Mouse (Mus musculus): ENCODE data around the gene Ntm. TPM values are rescaled to one million over a fixed set of nuclear protein-coding genes. Genes with fewer than 3 reads are reported as not detected.

Gene Ntm
- 20.7 and 37.9 TPM in 2 replicates for polyA plus RNA-seq (2016; fragmentation: Nextera tagmentation; extraction: Ambion mirVana)

DNA sequence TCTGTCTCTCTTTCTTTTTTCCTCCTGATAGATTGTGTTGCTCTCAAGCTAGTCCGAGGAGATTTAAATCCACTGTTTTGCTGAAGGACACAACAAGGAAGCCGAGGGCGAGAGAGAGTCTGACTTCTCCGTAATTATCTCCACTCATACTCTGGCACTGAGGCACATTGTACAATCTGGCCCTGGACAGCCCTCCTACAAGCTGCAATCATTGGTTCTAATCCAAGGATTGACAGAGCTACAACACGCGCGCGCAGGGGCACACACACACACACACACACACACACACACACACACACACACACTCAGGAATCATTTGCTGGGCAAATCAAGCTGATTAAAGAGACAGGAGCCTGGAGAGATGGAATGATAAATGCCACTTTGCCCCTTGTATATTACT lies at the start of gene Ntm:
TSS of gene Ntm (minus strand) at position 164 of the 400 bp plus-strand sequence.
- peak within 1 kb of the TSS; percentile 63 for H3K4me3 ChIP-seq
- peaks cover 46% of the 10 kb centered on the region for H3K27me3 ChIP-seq (ENCODE audit: insufficient read depth, poor library complexity, severe bottlenecking)
- peaks cover 7% of the 10 kb centered on the region; the same call in 1 of the 2 replicates for H3K4me1 ChIP-seq
- H3K27ac ChIP-seq, result no peak within 1 kb of the TSS
- no peak for DNase-seq (ENCODE audit: low spot score)
- H3K36me3 ChIP-seq, result no peaks in the 10 kb centered on the region
- no peaks in the 10 kb centered on the region for H3K9me3 ChIP-seq
- WGBS, result 35% methylated on average over 8 of the region's 8 CpGs

DNA sequence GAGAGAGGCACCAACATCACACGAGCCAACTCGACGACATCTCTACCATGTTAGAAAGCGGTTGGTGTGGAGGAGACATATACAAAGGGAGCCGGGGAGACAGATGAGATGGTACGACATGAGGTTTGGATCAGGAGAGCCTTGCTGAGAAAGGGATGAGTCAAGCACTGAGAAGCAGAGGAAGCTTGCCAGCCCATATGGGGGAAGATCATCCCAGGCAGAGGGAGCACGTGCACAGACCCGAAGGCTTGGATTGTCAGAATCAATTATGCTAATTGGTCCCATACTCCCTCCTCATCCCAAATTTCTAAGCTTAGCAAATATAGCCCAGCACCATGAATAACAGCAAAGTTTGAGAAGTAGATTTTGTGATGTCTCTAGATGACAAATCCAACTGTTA lies 42.8 kb upstream of the Ntm start:
- DNase-seq (ENCODE audit: low spot score), result no peak
- H3K27ac ChIP-seq, result no peak overlapping the region
- no peak overlapping the region for H3K4me3 ChIP-seq
- WGBS, result 81% methylated on average over 8 of the region's 8 CpGs
- no peaks in the 10 kb centered on the region for H3K9me3 ChIP-seq
- no peaks in the 10 kb centered on the region for H3K36me3 ChIP-seq
- H3K4me1 ChIP-seq, result no peaks in the 10 kb centered on the region
- no peaks in the 10 kb centered on the region for H3K27me3 ChIP-seq (ENCODE audit: insufficient read depth, poor library complexity, severe bottlenecking)

DNA sequence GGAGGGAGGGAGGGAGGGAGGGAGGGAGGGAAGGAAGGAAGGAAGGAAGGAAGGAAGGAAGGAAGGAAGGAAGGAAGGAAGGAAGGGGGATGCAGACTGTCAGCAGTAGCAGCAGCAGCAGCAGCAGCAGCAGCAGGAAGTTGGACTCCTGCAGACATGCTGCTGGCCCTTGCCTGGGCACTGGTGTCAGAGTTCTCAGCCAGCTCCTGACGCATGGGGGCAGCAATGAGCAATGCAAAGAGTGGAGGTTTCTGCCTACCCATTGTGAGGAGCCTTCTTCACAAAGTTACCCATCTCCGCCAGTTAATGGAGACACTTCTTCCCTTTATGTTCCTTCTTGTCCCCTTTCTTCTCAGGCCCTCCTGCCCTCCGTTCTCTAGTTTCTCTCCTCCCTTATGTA lies 40.7 kb upstream of the Ntm start:
- Histone ChIP-seq H3K36me3 (no peaks in the 10 kb centered on the region), H3K4me1 (no peaks in the 10 kb centered on the region), H3K9me3 (no peaks in the 10 kb centered on the region), H3K27ac (no peak overlapping the region), H3K4me3 (no peak overlapping the region), H3K27me3 (ENCODE audit: insufficient read depth, poor library complexity, severe bottlenecking) (no peaks in the 10 kb centered on the region)
- 27% methylated on average over 3 of the region's 3 CpGs for WGBS
- peak; percentile 80 for DNase-seq (ENCODE audit: low spot score)

DNA sequence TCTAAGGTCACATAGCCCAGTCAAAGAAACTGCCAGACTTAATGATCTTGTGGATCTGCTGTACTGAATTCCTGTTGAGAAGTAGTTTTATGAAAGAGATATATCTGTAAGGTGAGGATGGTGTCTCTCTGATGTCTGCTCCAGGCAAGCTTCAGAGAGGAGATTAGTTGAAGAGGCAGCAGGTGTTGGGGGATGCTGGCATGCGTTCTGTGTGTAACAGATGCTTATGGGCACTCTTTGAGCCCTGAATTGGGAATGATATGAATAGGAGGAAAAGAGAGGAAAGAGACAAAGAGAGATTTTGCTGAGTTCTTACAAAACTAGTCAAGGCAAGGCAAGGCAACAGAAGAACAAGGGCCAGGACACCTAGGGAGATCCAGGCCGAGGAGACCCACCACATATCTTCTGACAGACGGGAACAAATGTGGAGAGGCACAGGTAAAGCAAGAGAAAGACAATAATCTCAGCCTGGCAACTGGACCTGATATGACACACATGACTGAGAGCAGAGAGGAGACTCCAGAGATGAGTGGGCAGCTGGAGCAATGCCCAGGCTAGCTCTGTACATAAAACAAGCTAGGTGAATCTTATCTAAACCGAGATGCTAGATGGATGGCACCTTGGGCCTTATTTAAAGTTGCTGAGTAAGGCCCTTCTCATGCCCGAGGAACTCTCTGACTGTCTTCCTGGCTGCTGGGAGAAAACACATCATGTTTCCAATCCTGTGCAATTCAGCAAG lies 18.4 kb upstream of the Ntm start:
- DNase-seq (ENCODE audit: low spot score), result no peak
- Histone ChIP-seq H3K4me1 (no peaks in the 10 kb centered on the region), H3K36me3 (no peaks in the 10 kb centered on the region), H3K27ac (no peak overlapping the region), H3K9me3 (no peaks in the 10 kb centered on the region), H3K4me3 (no peak overlapping the region), H3K27me3 (ENCODE audit: insufficient read depth, poor library complexity, severe bottlenecking) (no peaks in the 10 kb centered on the region)
- WGBS, result 77% methylated on average over 5 of the region's 5 CpGs

DNA sequence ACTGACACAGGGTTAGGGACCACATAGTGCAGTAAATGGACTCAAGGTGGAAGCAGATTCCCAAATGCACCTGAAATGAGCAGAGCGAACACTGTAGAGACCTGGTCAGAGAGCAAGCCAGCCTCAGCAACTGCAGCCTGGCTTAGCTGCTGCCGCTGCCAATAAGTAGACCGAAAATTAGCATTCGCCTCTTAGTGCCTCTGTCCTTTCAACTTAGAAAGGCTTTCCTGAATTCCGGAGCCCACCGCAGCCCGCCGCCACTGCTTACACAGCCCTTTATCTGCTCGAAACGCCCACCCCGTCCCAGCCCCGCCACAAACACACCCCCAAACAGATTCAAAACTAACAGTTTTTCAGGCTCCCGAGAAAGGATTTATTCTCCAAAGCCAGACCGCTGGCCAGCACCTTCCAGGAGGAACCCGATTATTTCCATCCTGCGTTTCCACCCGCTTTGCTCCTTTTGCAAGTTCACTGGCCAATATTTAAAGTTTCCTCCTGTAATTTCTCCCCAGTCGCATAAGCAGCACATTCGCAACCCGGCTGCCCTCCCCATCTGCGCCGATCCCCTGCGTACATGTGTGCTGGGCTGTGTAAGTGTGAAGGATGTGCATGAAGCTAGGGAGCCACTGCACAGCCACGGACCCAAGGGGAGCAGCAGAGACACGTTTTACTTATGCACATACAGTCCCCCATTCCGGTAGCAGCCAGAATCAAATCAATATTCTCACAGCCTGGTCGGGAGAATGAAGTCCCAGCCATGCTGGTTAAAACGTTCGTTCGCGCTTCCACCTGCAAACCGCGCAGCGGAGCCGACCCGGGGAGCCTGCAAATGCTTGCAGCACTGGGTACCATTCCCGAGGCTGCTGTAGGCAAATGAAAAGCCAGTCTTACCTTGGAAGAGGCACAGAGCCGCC lies 730 bp downstream of the Ntm start:
- WGBS, result 2% methylated on average over 38 of the region's 38 CpGs
- Histone ChIP-seq H3K27ac (no peak overlapping the region), H3K9me3 (no peaks in the 10 kb centered on the region), H3K4me3 (peak overlapping the region; percentile 63), H3K4me1 (peaks cover 7% of the 10 kb centered on the region; the same call in 1 of the 2 replicates), H3K36me3 (no peaks in the 10 kb centered on the region), H3K27me3 (ENCODE audit: insufficient read depth, poor library complexity, severe bottlenecking) (peaks cover 43% of the 10 kb centered on the region)
- no peak for DNase-seq (ENCODE audit: low spot score)

DNA sequence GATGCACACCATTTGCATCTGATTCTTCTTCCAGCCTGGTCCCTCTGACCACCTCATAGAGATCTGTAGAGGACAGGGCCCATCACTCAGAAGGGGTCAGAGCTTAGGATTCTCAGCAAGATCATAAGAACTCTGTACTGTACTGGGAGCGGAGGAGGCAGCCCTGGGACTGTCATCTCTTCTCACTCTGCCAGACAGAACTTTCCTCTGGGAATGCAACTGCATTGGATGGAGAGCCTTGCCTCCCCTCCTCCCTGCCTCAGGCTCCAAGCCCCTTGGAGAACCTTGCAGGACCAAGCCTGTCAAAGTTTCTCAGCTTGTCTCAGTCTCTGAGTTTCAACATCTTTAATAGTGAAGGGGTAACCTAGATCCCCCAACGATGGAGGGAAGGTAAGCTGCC lies 1.4 kb downstream of the Ntm start:
- Histone ChIP-seq H3K4me1 (peaks cover 7% of the 10 kb centered on the region; the same call in 1 of the 2 replicates), H3K4me3 (peak overlapping the region; percentile 63), H3K27ac (no peak overlapping the region), H3K9me3 (no peaks in the 10 kb centered on the region), H3K36me3 (no peaks in the 10 kb centered on the region), H3K27me3 (ENCODE audit: insufficient read depth, poor library complexity, severe bottlenecking) (peaks cover 49% of the 10 kb centered on the region)
- DNase-seq (ENCODE audit: low spot score), result no peak
- WGBS, result 42% methylated on average over 2 of the region's 2 CpGs

DNA sequence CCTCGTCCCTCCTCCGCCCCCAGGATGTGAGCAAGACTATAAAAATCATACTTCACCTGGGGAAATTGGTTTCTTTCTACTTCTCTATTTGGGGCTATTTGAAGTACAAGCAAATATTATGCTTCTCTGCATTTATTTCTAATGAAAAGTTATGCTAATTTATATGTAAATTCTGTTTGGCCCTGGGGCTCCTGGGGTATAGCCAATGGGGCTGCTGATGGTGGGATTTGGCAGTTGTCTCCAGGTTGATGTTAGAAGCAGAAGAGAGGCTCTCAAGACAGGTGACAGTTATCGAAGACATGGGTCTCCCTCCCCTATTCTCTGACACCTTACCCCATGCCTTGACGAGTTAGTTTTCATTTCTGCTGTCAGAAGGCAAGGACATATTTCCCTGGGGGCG lies 2.2 kb downstream of the Ntm start:
- Histone ChIP-seq H3K27ac (no peak overlapping the region), H3K9me3 (no peaks in the 10 kb centered on the region), H3K4me3 (no peak overlapping the region), H3K4me1 (peaks cover 7% of the 10 kb centered on the region; the same call in 1 of the 2 replicates), H3K27me3 (ENCODE audit: insufficient read depth, poor library complexity, severe bottlenecking) (peaks cover 49% of the 10 kb centered on the region), H3K36me3 (no peaks in the 10 kb centered on the region)
- WGBS, result 75% methylated on average over 5 of the region's 5 CpGs
- no peak for DNase-seq (ENCODE audit: low spot score)

DNA sequence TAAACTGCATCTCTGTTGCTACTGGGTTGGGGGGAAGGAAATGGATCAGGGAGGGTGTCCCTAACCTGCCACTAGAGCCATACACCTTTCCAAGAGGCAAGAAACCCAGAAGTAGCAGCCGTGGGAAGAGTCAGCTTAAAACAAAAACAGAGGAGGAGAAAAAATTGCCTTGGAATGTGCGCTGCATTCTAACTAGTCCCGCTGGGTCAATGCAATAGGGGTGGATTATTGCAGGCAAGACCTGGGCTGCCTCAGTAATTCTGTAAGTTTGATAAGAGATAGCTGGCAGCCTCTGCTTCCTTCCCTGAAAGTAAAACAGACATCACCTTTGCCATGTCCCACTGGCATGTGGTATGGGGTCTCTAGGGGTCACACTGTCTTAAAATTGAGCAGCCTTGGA lies 2.7 kb downstream of the Ntm start:
- Histone ChIP-seq H3K27ac (no peak overlapping the region), H3K36me3 (no peaks in the 10 kb centered on the region), H3K9me3 (no peaks in the 10 kb centered on the region), H3K27me3 (ENCODE audit: insufficient read depth, poor library complexity, severe bottlenecking) (peaks cover 49% of the 10 kb centered on the region), H3K4me1 (peaks cover 7% of the 10 kb centered on the region; the same call in 1 of the 2 replicates), H3K4me3 (no peak overlapping the region)
- no peak for DNase-seq (ENCODE audit: low spot score)
- 50% methylated on average over 3 of the region's 3 CpGs for WGBS

DNA sequence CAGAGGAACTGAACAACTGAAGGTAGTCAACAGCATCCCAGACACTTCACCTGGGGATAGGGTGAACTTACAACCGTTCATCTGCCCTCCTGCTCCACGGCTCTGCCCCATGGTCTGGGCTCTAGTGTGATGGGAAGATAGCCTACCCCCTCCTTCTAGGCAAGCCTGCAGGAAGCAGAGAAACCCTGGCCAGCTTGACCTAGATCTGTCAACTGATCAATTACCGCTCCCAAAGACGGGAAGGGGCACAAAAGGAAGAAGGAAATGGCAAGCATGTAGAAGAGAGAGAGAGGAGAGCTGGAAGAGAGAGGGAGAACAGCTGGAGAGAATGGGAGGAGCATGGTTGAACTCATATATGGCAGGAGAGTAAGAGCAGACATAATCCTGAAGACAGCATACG lies 6.0 kb downstream of the Ntm start:
- Histone ChIP-seq H3K4me3 (no peak overlapping the region), H3K27me3 (ENCODE audit: insufficient read depth, poor library complexity, severe bottlenecking) (peaks cover 34% of the 10 kb centered on the region), H3K27ac (no peak overlapping the region), H3K36me3 (no peaks in the 10 kb centered on the region), H3K9me3 (no peaks in the 10 kb centered on the region), H3K4me1 (peaks cover 5% of the 10 kb centered on the region; the same call in 1 of the 2 replicates)
- no peak for DNase-seq (ENCODE audit: low spot score)
- 58% methylated on average over 5 of the region's 5 CpGs for WGBS

DNA sequence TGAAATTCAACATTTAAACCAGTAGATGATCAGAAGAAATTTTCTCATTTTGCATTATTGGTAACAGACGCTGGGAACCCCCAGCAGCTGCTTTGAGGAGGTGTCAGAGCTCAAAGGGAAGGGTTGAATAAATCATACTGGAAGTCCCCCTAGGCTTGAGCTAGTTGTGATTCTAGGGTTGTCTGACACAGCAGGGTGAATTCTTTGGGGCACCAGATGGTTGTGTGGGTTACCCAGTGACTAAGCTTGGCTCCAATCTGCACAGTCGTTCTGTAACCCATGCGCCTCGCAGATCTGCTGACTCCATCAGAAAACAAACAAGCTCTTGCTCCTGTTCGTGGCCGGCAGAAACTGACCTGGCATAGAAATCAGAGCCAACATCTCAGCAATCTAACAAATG lies 8.9 kb downstream of the Ntm start:
- H3K4me3 ChIP-seq, result no peak overlapping the region
- DNase-seq (ENCODE audit: low spot score), result no peak
- H3K9me3 ChIP-seq, result no peaks in the 10 kb centered on the region
- no peaks in the 10 kb centered on the region for H3K36me3 ChIP-seq
- 74% methylated on average over 6 of the region's 6 CpGs for WGBS
- no peak overlapping the region for H3K27ac ChIP-seq
- no peaks in the 10 kb centered on the region for H3K4me1 ChIP-seq
- 0 out of 2 replicates have a peak, but pooled peaks cover 5% of the 10 kb centered on the region for H3K27me3 ChIP-seq (ENCODE audit: insufficient read depth, poor library complexity, severe bottlenecking)

DNA sequence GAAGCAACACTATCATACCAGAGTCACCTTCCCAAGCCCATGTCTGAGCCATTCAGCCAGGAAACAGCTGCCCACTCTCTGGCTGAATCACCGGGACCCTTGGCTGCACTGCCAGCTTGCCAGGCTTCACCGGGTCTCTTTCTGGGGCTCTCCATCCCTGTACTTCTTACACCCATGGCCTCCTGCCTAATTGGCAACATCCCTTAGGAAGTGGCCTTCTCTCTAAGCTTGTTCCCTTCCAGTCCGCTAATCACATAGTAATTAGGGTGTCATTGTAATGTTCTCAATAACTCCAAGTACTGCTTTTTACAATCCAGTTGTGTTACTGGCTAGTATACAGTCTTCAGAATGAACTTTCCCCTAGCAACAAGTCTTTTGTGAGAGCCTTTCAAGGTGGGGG lies 13.9 kb downstream of the Ntm start:
- no peaks in the 10 kb centered on the region for H3K36me3 ChIP-seq
- H3K4me3 ChIP-seq, result no peak overlapping the region
- no peak overlapping the region for H3K27ac ChIP-seq
- no peaks in the 10 kb centered on the region for H3K4me1 ChIP-seq
- no peaks in the 10 kb centered on the region for H3K27me3 ChIP-seq (ENCODE audit: insufficient read depth, poor library complexity, severe bottlenecking)
- no peaks in the 10 kb centered on the region for H3K9me3 ChIP-seq
- DNase-seq (ENCODE audit: low spot score), result no peak
- WGBS, result 85% methylated on average over 3 of the region's 3 CpGs

DNA sequence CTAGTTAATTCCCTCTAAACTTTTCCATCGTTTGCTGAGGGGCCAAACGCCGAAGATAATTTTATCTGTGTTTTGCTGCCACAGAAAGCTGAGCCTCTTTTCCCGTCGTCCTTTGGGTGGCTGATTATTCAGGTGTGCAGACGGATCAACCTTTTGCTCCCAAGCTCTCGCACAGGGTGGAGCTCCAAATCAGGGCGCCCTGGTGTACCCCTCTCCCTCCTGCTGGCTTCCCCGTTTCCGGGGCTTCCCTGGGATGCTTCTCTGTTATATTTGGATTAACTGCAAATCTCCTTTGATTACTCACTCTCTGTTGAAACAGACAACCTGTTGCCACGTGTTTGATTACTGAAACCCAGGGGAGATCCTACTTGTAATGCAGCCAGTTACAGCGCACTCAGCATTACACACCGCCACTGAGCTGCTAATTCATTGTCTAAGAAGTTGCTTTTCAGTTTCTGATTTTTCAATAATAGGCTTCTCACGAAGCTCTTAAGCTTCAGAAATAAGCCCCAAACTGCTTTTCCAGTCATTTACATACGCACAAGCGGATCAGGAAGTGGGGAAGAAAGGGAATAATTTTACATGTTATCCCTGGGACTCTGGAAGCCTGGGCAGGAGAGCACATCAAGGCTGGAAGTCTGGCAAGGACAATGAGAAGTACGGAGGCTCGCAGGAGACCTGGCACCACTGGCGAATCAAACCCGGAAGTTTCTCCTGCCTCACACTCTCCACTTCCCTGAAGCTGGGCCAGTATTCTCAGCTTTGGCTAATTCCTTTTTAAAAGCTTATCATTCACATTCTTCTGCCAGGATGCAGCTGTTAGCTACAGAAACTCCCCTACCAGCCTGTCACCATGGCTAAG lies 19.5 kb downstream of the Ntm start:
- Histone ChIP-seq H3K36me3 (no peaks in the 10 kb centered on the region), H3K4me3 (peak overlapping the region; percentile 42), H3K9me3 (no peaks in the 10 kb centered on the region), H3K27ac (peak overlapping the region; percentile 74), H3K4me1 (peaks cover 9% of the 10 kb centered on the region; the same call in 1 of the 2 replicates), H3K27me3 (ENCODE audit: insufficient read depth, poor library complexity, severe bottlenecking) (peaks cover 6% of the 10 kb centered on the region)
- no peak for DNase-seq (ENCODE audit: low spot score)
- 11% methylated on average over 20 of the region's 20 CpGs for WGBS

All from heart, embryonic 10.5 days (tissue).